Mouse (Mus musculus) hindbrain, embryonic 13.5 days (tissue): ENCODE measurements around the gene Dqx1. TPM values are rescaled to one million over a fixed set of nuclear protein-coding genes. Genes with fewer than 3 reads are reported as not detected.

Source experiments
- ATAC-seq: fragments of 200-750 bp; cut with Nextera tagmentation; 2 replicates; pipeline ENCODE4 v1.8.0; 2017; ENCODE audit warnings: moderate TSS enrichment; ENCODE audit not compliant: low FRiP score
- H3K27ac ChIP-seq: fragments of 300-500 bp; sonication (generic); 2 replicates; pipeline ENCODE4 v1.5.1; 2015; ENCODE audit warnings: inconsistent platforms, mild to moderate bottlenecking, moderate library complexity
- H3K27me3 ChIP-seq: fragments of 300-500 bp; sonication (generic); 2 replicates; pipeline ENCODE4 v1.6.1; 2015; ENCODE audit warnings: mild to moderate bottlenecking, inconsistent platforms
- H3K36me3 ChIP-seq: fragments of 300-500 bp; sonication (generic); 2 replicates; pipeline ENCODE4 v1.6.1; 2015; ENCODE audit warnings: mild to moderate bottlenecking, inconsistent platforms
- H3K4me1 ChIP-seq: fragments of 300-500 bp; sonication (generic); replicated peaks from 2 replicates; pipeline ENCODE4 v1.6.1; 2015; ENCODE audit warnings: inconsistent platforms
- H3K4me2 ChIP-seq: fragments of 300-500 bp; sonication (generic); 2 replicates; pipeline ENCODE4 v1.6.1; 2015; ENCODE audit warnings: inconsistent platforms, mild to moderate bottlenecking, moderate library complexity
- H3K4me3 ChIP-seq: fragments of 300-500 bp; sonication (generic); 2 replicates; pipeline ENCODE4 v1.5.1; 2015; ENCODE audit warnings: mild to moderate bottlenecking, inconsistent platforms
- H3K9ac ChIP-seq: fragments of 300-500 bp; sonication (generic); 2 replicates; pipeline ENCODE4 v1.6.1; 2015; ENCODE audit warnings: mild to moderate bottlenecking, inconsistent platforms
- H3K9me3 ChIP-seq: fragments of 300-500 bp; sonication (generic); 2 replicates; pipeline ENCODE4 v1.6.1; 2016; ENCODE audit warnings: inconsistent platforms
- WGBS: fragments of 180-500 bp; shearing (Covaris S2); methylation state at CpG from one replicate; pipeline ENCODE4 v1.1.7; 2015; 5-methylcytosine and 5-hydroxymethylcytosine counted together
- polyA plus RNA-seq: library from polyadenylated mRNA; unstranded; fragments of >200 nt; fragmentation: Nextera tagmentation; extraction: Ambion mirVana; gene quantifications from 2 replicates; pipeline ENCODE4 v1.2.1, GENCODE M21; 2015

Dqx1 gene
- polyA plus RNA-seq, 1 experiment from 2014 or later, result 0.81 TPM

GRCm38 (mm10) chr6:83023008-83023407 lies 34.6 kb upstream of the Dqx1 start:
- Histone ChIP-seq H3K27me3 (peaks cover 11% of the 10 kb centered on the region), H3K9me3 (no peaks in the 10 kb centered on the region), H3K27ac (no peak overlapping the region), H3K9ac (no peak overlapping the region), H3K4me3 (no peak overlapping the region), H3K36me3 (no peaks in the 10 kb centered on the region), H3K4me1 (no peaks in the 10 kb centered on the region), H3K4me2 (no peak overlapping the region)
- no peak for ATAC-seq
- WGBS, result 89% methylated on average over 9 of the region's 9 CpGs

- Histone ChIP-seq H3K36me3 (no peaks in the 10 kb centered on the region), H3K9me3 (no peaks in the 10 kb centered on the region), H3K27ac (no peak overlapping the region), H3K4me1 (no peaks in the 10 kb centered on the region), H3K9ac (no peak overlapping the region), H3K4me3 (no peak overlapping the region), H3K27me3 (peaks cover 17% of the 10 kb centered on the region), H3K4me2 (no peak overlapping the region)
- ATAC-seq, result no peak
- 98% methylated on average over 2 of the region's 2 CpGs for WGBS
Observed at GRCm38 (mm10) chr6:83023786-83024185, 33.9 kb upstream of the Dqx1 start.

GRCm38 (mm10) chr6:83024421-83024820 lies 33.2 kb upstream of the Dqx1 start:
- Histone ChIP-seq H3K9me3 (no peaks in the 10 kb centered on the region), H3K27me3 (peaks cover 21% of the 10 kb centered on the region), H3K4me3 (no peak overlapping the region), H3K4me1 (no peaks in the 10 kb centered on the region), H3K36me3 (no peaks in the 10 kb centered on the region), H3K9ac (no peak overlapping the region), H3K27ac (no peak overlapping the region), H3K4me2 (no peak overlapping the region)
- 73% methylated on average over 4 of the region's 4 CpGs for WGBS
- no peak for ATAC-seq

GRCm38 (mm10) chr6:83025221-83025620 lies 32.4 kb upstream of the Dqx1 start:
- Histone ChIP-seq H3K4me1 (no peaks in the 10 kb centered on the region), H3K4me3 (no peak overlapping the region), H3K4me2 (no peak overlapping the region), H3K36me3 (no peaks in the 10 kb centered on the region), H3K27me3 (peaks cover 29% of the 10 kb centered on the region), H3K27ac (no peak overlapping the region), H3K9me3 (no peaks in the 10 kb centered on the region), H3K9ac (no peak overlapping the region)
- 100% methylated on average over 4 of the region's 4 CpGs for WGBS
- no peak for ATAC-seq

- H3K4me1 ChIP-seq, result peaks cover 5% of the 10 kb centered on the region
- H3K9me3 ChIP-seq, result no peaks in the 10 kb centered on the region
- no peak overlapping the region for H3K4me2 ChIP-seq
- H3K9ac ChIP-seq, result no peak overlapping the region
- H3K27ac ChIP-seq, result no peak overlapping the region
- WGBS, result 68% methylated on average over 8 of the region's 8 CpGs
- ATAC-seq, result no peak
- H3K27me3 ChIP-seq, result peaks cover 49% of the 10 kb centered on the region
- H3K36me3 ChIP-seq, result no peaks in the 10 kb centered on the region
- no peak overlapping the region for H3K4me3 ChIP-seq
Observed at GRCm38 (mm10) chr6:83027293-83027692, 30.4 kb upstream of the Dqx1 start.

DNA sequence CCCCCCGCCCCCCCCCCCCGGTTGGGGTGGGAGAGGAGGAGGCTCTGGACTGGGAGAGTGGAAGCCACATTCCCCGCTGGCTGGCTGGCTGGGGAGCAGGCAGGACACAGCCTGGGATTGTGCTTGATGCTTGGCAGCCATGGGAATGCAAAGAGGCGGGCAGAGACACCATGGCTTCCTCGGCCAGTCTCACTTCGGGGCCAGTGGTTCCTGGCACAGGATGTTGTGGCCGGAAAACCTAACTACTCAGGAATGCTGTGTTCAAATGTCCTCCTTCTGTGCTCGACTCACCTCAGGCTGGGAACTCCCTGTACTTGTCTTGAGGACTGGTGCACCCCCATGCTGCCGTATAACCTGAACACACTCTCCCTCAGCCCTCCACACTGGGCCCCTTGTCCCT lies 29.9 kb upstream of the Dqx1 start:
- Histone ChIP-seq H3K27ac (no peak overlapping the region), H3K9me3 (no peaks in the 10 kb centered on the region), H3K27me3 (peaks cover 53% of the 10 kb centered on the region), H3K4me2 (no peak overlapping the region), H3K9ac (no peak overlapping the region), H3K4me1 (peaks cover 9% of the 10 kb centered on the region), H3K36me3 (no peaks in the 10 kb centered on the region), H3K4me3 (no peak overlapping the region)
- WGBS, result 62% methylated on average over 7 of the region's 9 CpGs
- ATAC-seq, result no peak

- H3K9ac ChIP-seq, result 0 out of 2 replicates have a peak overlapping the region, but pooled peaks have one; percentile 35
- H3K4me2 ChIP-seq, result no peak overlapping the region
- no peak overlapping the region for H3K27ac ChIP-seq
- WGBS, result 28% methylated on average over 10 of the region's 10 CpGs
- no peaks in the 10 kb centered on the region for H3K36me3 ChIP-seq
- ATAC-seq, result no peak
- no peak overlapping the region for H3K4me3 ChIP-seq
- H3K27me3 ChIP-seq, result peaks cover 73% of the 10 kb centered on the region
- peaks cover 29% of the 10 kb centered on the region for H3K4me1 ChIP-seq
- no peaks in the 10 kb centered on the region for H3K9me3 ChIP-seq
Observed at GRCm38 (mm10) chr6:83029777-83030176, 27.9 kb upstream of the Dqx1 start.

- H3K9me3 ChIP-seq, result no peaks in the 10 kb centered on the region
- H3K9ac ChIP-seq, result no peak overlapping the region
- H3K27ac ChIP-seq, result no peak overlapping the region
- peaks cover 83% of the 10 kb centered on the region for H3K27me3 ChIP-seq
- H3K36me3 ChIP-seq, result no peaks in the 10 kb centered on the region
- H3K4me2 ChIP-seq, result no peak overlapping the region
- 66% methylated on average over 7 of the region's 7 CpGs for WGBS
- no peak overlapping the region for H3K4me3 ChIP-seq
- H3K4me1 ChIP-seq, result peaks cover 29% of the 10 kb centered on the region
- no peak for ATAC-seq
Observed at GRCm38 (mm10) chr6:83031111-83031510, 26.5 kb upstream of the Dqx1 start.

DNA sequence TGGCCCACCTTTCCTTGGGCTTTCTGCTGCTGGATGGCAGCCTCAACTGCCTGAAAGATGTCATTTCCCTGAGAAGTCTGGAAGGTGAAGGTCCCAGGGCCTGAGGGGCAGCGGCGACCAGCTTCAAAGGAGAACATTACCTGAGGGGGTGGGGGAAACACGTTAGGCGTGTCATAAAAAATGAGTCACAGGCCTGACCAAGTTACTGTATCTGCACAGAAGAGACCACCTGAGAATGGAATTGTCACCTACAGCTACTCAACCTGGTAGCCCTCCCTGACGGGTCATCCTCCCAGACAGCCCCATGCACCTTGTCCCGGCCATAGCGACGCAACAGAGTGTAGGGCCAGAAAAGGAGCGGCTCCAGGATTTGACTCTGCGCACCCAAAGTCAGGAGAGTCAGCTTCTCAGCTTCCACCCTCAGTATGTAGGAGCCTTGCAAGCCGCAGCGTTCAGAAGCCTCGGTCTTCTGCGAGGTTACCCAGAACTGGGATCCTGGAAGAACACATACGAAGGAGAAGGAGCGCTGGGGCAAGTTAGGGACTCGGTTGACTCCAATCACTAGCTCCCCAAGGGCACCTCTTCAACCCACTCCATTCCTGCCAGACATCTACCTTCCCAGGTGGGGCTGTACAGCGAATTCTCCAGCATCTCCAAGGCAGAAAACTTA lies 25.6 kb upstream of the Dqx1 start:
- no peaks in the 10 kb centered on the region for H3K9me3 ChIP-seq
- H3K27ac ChIP-seq, result no peak overlapping the region
- no peaks in the 10 kb centered on the region for H3K36me3 ChIP-seq
- no peak for ATAC-seq
- peak overlapping the region; percentile 76 for H3K4me2 ChIP-seq
- peaks cover 29% of the 10 kb centered on the region for H3K4me1 ChIP-seq
- H3K4me3 ChIP-seq, result peak overlapping the region; percentile 48
- 19% methylated on average over 18 of the region's 18 CpGs for WGBS
- peak overlapping the region; percentile 63; the same call in 1 of the 2 replicates for H3K9ac ChIP-seq
- H3K27me3 ChIP-seq, result peaks cover 84% of the 10 kb centered on the region

GRCm38 (mm10) chr6:83032769-83033191 lies 24.9 kb upstream of the Dqx1 start:
- no peaks in the 10 kb centered on the region for H3K36me3 ChIP-seq
- peak overlapping the region; percentile 76 for H3K4me2 ChIP-seq
- peaks cover 77% of the 10 kb centered on the region for H3K27me3 ChIP-seq
- WGBS, result 2% methylated on average over 31 of the region's 31 CpGs
- H3K27ac ChIP-seq, result 0 out of 2 replicates have a peak overlapping the region, but pooled peaks have one; percentile 53
- peak overlapping the region; percentile 63; the same call in 1 of the 2 replicates for H3K9ac ChIP-seq
- peaks cover 29% of the 10 kb centered on the region for H3K4me1 ChIP-seq
- peak overlapping the region; percentile 48 for H3K4me3 ChIP-seq
- ATAC-seq, result peak; percentile 40; the same call in 1 of the 2 replicates
- H3K9me3 ChIP-seq, result no peaks in the 10 kb centered on the region

GRCm38 (mm10) chr6:83033249-83034185 lies 24.1 kb upstream of the Dqx1 start, which contains the start of the genes Dok1 and Loxl3:
Gene Dok1, minus strand, starts transcription at chr6:83033471.
Gene Loxl3, plus strand, starts transcription at chr6:83034173.
- H3K9me3 ChIP-seq, result no peaks in the 10 kb centered on the region
- peak within 1 kb of the TSS; percentile 53 for H3K27ac ChIP-seq
- peaks cover 70% of the 10 kb centered on the region for H3K27me3 ChIP-seq
- H3K36me3 ChIP-seq, result no peaks in the 10 kb centered on the region
- H3K4me2 ChIP-seq, result peak within 1 kb of the TSS; percentile 76
- WGBS, result under 1% methylated on average over 51 of the region's 51 CpGs
- ATAC-seq, result peak; percentile 67
- peak within 1 kb of the TSS; percentile 48 for H3K4me3 ChIP-seq
- peak within 1 kb of the TSS; percentile 63 for H3K9ac ChIP-seq
- H3K4me1 ChIP-seq, result peaks cover 34% of the 10 kb centered on the region

- H3K27ac ChIP-seq, result no peak overlapping the region
- H3K9ac ChIP-seq, result peak overlapping the region; percentile 63
- WGBS, result 16% methylated on average over 5 of the region's 5 CpGs
- no peaks in the 10 kb centered on the region for H3K9me3 ChIP-seq
- ATAC-seq, result no peak
- peaks cover 38% of the 10 kb centered on the region for H3K4me1 ChIP-seq
- peak overlapping the region; percentile 48 for H3K4me3 ChIP-seq
- no peaks in the 10 kb centered on the region for H3K36me3 ChIP-seq
- peak overlapping the region; percentile 76 for H3K4me2 ChIP-seq
- peaks cover 64% of the 10 kb centered on the region for H3K27me3 ChIP-seq
Observed at GRCm38 (mm10) chr6:83034463-83035055, 23.1 kb upstream of the Dqx1 start.
